Mouse (Mus musculus): ENCODE data around the gene Sptssa.

Sptssa gene

GRCm38 (mm10) chr12:54654741-54655140 lies 1.6 kb downstream of the Sptssa start:
- DNase-seq, result peak; percentile 8

GRCm38 (mm10) chr12:54654141-54654540 lies 2.2 kb downstream of the Sptssa start:
- peak; percentile 42 for DNase-seq

GRCm38 (mm10) chr12:54652346-54652745 lies 4.0 kb downstream of the Sptssa start:
- DNase-seq, result peak; percentile 63

- peak; percentile 50 for DNase-seq
Measured at GRCm38 (mm10) chr12:54651820-54652219, 4.6 kb downstream of the Sptssa start.

- peak; percentile 26 for DNase-seq
Measured at GRCm38 (mm10) chr12:54651158-54651557, 5.2 kb downstream of the Sptssa start.

GRCm38 (mm10) chr12:54644947-54645346 lies 11.4 kb downstream of the Sptssa start:
- DNase-seq, result no peak

- no peak for DNase-seq
Measured at GRCm38 (mm10) chr12:54643320-54643892, 13.0 kb downstream of the Sptssa start.

GRCm38 (mm10) chr12:54641374-54641773 lies 15.0 kb downstream of the Sptssa start:
- no peak for DNase-seq

GRCm38 (mm10) chr12:54640259-54640658 lies 16.1 kb downstream of the Sptssa start:
- DNase-seq, result peak; percentile 24

- no peak for DNase-seq
Measured at GRCm38 (mm10) chr12:54637033-54637432, 19.3 kb downstream of the Sptssa start.

GRCm38 (mm10) chr12:54632141-54632540 lies 24.2 kb downstream of the Sptssa start:
- no peak for DNase-seq

- DNase-seq, result no peak
Measured at GRCm38 (mm10) chr12:54621942-54622341, 34.4 kb downstream of the Sptssa start.

GRCm38 (mm10) chr12:54620042-54620705 lies 36.2 kb downstream of the Sptssa start:
- no peak for DNase-seq

- no peak for DNase-seq
Measured at GRCm38 (mm10) chr12:54608988-54609387, 47.4 kb downstream of the Sptssa start.

- no peak for DNase-seq
Measured at GRCm38 (mm10) chr12:54605203-54605602, 51.2 kb downstream of the Sptssa start.

- no peak for DNase-seq
Measured at GRCm38 (mm10) chr12:54603542-54604167, 52.7 kb downstream of the Sptssa start.

GRCm38 (mm10) chr12:54600482-54600881 lies 55.9 kb downstream of the Sptssa start:
- DNase-seq, result no peak

- no peak for DNase-seq
Measured at GRCm38 (mm10) chr12:54598358-54598757, 58.0 kb downstream of the Sptssa start.

GRCm38 (mm10) chr12:54596715-54597114 lies 59.7 kb downstream of the Sptssa start:
- no peak for DNase-seq

Measured in kidney, adult 9 months (tissue).